Mouse (Mus musculus) stomach, postnatal 0 days (tissue): Measurements from ENCODE around the gene Kif23. TPM values are rescaled to one million over a fixed set of nuclear protein-coding genes. Genes with fewer than 3 reads are reported as not detected.

Experiments used
- ATAC-seq: fragments of 200-750 bp; cut with Nextera tagmentation; 2 replicates; pipeline ENCODE4 v1.8.0; 2017; ENCODE audit not compliant: low FRiP score, low TSS enrichment
- DNase-seq: peaks from one replicate; pipeline ENCODE4 v3.0.0-alpha.2; 2016; ENCODE audit warnings: low spot score
- H3K27ac ChIP-seq: fragments of 300-500 bp; sonication (generic); replicated peaks from 2 replicates; pipeline ENCODE4 v1.5.1; 2014; ENCODE audit warnings: mild to moderate bottlenecking, control low read depth
- H3K27me3 ChIP-seq: fragments of 300-500 bp; sonication (generic); 2 replicates; pipeline ENCODE4 v1.6.1; 2014; ENCODE audit warnings: low read length; ENCODE audit not compliant: control insufficient read depth, insufficient read depth
- H3K36me3 ChIP-seq: fragments of 300-500 bp; sonication (generic); 2 replicates; pipeline ENCODE4 v1.6.1; 2014; ENCODE audit warnings: low read length, mixed read lengths; ENCODE audit not compliant: control insufficient read depth, insufficient read depth
- H3K4me1 ChIP-seq: fragments of 300-500 bp; sonication (generic); replicated peaks from 2 replicates; pipeline ENCODE4 v1.6.1; 2014; ENCODE audit warnings: antibody characterized with exemption; ENCODE audit not compliant: control insufficient read depth, insufficient read depth
- H3K4me2 ChIP-seq: fragments of 300-500 bp; sonication (generic); replicated peaks from 2 replicates; pipeline ENCODE4 v1.6.1; 2014; ENCODE audit warnings: low read depth, mild to moderate bottlenecking, control low read depth, moderate library complexity
- H3K4me3 ChIP-seq: fragments of 300-500 bp; sonication (generic); 2 replicates; pipeline ENCODE4 v1.5.1; 2014; ENCODE audit warnings: low read depth, low read length, control low read depth
- H3K9ac ChIP-seq: fragments of 300-500 bp; sonication (generic); 2 replicates; pipeline ENCODE4 v1.6.1; 2014; ENCODE audit warnings: mild to moderate bottlenecking, low read length, control low read depth, mixed read lengths
- H3K9me3 ChIP-seq: fragments of 300-500 bp; sonication (generic); 2 replicates; pipeline ENCODE4 v1.6.1; 2016; ENCODE audit warnings: low read length; ENCODE audit not compliant: control insufficient read depth
- CTCF ChIP-seq: IDR thresholded peaks from 2 replicates; pipeline ENCODE4 v1.5.1; 2016; ENCODE audit warnings: antibody characterized with exemption, low read depth, mild to moderate bottlenecking, moderate library complexity
- EP300 ChIP-seq: optimal IDR thresholded peaks from 2 replicates; pipeline ENCODE3; 2016; ENCODE audit warnings: antibody characterized with exemption
- WGBS: fragments of 180-500 bp; shearing (Covaris S2); extraction: QIAGEN DNeasy Blood & Tissue Kit; methylation state at CpG from one replicate; pipeline ENCODE4 v1.1.7; 2014; 5-methylcytosine and 5-hydroxymethylcytosine counted together
- polyA plus RNA-seq: library from polyadenylated mRNA; unstranded; fragments of >200 nt; fragmentation: Nextera tagmentation; extraction: Ambion mirVana; gene quantifications from 2 replicates; pipeline ENCODE4 v1.2.1, GENCODE M21; 2015

Gene Kif23
- polyA plus RNA-seq, 1 experiment from 2014 or later = 25.1 TPM

DNA sequence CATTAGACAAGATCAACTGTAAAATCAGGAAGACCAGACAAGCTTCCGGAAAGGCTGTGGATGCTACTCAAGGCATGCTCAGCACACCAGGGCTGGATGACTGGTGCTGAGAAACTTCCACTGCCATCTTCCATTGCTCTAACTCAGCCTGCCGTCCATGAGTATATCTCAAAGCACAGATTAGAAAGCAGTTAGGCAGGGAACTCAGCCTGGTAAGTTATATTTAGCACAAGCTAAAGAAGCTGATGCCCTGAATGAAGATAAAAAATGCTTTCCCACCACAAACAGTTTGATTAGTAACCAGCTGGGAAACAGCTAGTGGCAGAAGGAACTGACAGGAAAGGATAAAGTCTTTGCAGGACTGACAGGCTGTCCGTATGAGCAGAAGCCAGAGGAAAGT is 5.5 kb downstream of the Kif23 start:
- WGBS = 71% methylated on average over 3 of the region's 3 CpGs
- H3K27ac ChIP-seq = no peak overlapping the region
- TF ChIP-seq CTCF = no peak
- no peak for TF ChIP-seq EP300
- no peaks in the 10 kb centered on the region for H3K4me1 ChIP-seq
- no peaks in the 10 kb centered on the region for H3K9me3 ChIP-seq
- H3K27me3 ChIP-seq = no peaks in the 10 kb centered on the region
- no peak overlapping the region for H3K9ac ChIP-seq
- H3K4me3 ChIP-seq = no peak overlapping the region
- H3K4me2 ChIP-seq = no peak overlapping the region
- H3K36me3 ChIP-seq = 0 out of 2 replicates have a peak, but pooled peaks cover 3% of the 10 kb centered on the region
- DNase-seq (no peak), ATAC-seq (no peak)

DNA sequence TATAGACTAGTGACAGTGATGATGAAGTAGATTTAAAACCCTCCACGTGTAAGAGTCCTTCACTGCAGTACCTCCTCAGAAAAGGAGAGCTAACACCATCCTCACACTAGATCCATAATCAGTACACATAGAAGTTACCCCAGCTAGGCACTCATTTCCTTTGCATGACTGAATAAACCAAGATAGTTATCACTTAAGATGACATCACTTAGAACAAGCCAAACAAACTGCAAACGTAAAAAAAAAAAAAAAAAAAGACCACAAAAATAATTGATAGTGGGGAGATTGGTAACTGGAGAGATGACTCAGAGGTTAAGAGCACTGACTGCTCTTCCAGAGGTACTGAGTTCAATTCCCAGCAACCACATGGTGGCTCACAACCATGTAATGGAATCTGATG is 13.2 kb downstream of the Kif23 start:
- Histone ChIP-seq H3K27me3 (no peaks in the 10 kb centered on the region), H3K9me3 (no peaks in the 10 kb centered on the region), H3K4me2 (no peak overlapping the region), H3K4me1 (no peaks in the 10 kb centered on the region), H3K27ac (no peak overlapping the region), H3K4me3 (no peak overlapping the region), H3K9ac (no peak overlapping the region), H3K36me3 (peaks cover 2% of the 10 kb centered on the region; the same call in 1 of the 2 replicates)
- ATAC-seq (no peak), DNase-seq (no peak)
- TF ChIP-seq EP300 (no peak), CTCF (no peak)
- WGBS = 49% methylated on average over 2 of the region's 2 CpGs

DNA sequence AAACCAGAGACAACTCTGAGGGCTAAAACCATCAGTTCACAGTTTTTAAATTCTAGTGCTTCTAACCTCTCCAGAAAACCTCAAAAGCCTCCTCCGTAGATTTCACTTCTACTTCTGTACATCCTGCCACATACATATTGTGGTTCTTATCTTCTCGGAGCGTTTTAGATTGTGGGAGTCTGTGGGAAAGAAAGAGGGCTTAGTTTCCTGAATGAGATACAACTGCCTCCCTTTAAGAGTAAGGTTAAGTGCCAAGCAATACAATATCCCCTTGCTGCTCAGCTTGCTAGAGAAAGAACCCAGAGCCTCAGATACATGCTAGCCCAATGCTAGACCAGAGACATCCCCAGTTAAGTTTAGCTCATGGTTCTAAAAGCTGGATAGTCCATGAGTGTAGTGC is 14.6 kb downstream of the Kif23 start:
- DNase-seq (no peak), ATAC-seq (no peak)
- Histone ChIP-seq H3K9me3 (no peaks in the 10 kb centered on the region), H3K27me3 (no peaks in the 10 kb centered on the region), H3K4me2 (no peak overlapping the region), H3K36me3 (peaks cover 2% of the 10 kb centered on the region), H3K4me3 (no peak overlapping the region), H3K4me1 (no peaks in the 10 kb centered on the region), H3K9ac (no peak overlapping the region), H3K27ac (no peak overlapping the region)
- TF ChIP-seq CTCF (no peak), EP300 (no peak)
- 87% methylated on average over 3 of the region's 3 CpGs for WGBS

DNA sequence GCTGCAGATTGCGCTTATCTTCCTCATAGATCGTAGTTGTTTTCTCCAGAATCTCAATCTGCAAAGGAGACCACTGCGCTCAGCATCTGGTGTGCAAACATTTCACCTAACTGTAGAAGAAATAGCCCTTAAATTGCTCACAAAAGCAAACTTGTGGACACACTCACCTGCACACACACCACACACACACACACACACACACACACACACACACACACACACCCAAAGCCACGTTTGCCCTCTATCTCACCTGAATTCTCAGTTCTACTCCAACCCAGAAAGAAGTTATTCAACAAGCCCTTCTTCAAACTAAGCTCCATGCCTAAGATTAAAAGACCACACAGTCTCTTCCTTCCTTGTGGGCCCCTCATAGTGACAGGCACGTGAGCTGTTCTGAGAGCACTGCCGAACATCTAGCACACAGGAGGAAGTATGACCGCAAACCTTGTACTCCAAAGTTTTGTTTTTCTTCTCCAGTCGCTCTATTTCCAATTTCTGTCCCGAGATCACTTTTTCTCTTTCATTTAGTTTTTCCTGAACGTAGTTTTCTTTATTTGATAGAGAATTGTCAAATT is 21.4 kb downstream of the Kif23 start:
- TF ChIP-seq CTCF (no peak), EP300 (no peak)
- no peak for DNase-seq
- ATAC-seq = no peak
- H3K4me2 ChIP-seq = no peak overlapping the region
- peaks cover 9% of the 10 kb centered on the region for H3K36me3 ChIP-seq
- no peaks in the 10 kb centered on the region for H3K27me3 ChIP-seq
- H3K9ac ChIP-seq = no peak overlapping the region
- no peak overlapping the region for H3K4me3 ChIP-seq
- no peaks in the 10 kb centered on the region for H3K4me1 ChIP-seq
- H3K27ac ChIP-seq = no peak overlapping the region
- 86% methylated on average over 10 of the region's 10 CpGs for WGBS
- H3K9me3 ChIP-seq = no peaks in the 10 kb centered on the region

DNA sequence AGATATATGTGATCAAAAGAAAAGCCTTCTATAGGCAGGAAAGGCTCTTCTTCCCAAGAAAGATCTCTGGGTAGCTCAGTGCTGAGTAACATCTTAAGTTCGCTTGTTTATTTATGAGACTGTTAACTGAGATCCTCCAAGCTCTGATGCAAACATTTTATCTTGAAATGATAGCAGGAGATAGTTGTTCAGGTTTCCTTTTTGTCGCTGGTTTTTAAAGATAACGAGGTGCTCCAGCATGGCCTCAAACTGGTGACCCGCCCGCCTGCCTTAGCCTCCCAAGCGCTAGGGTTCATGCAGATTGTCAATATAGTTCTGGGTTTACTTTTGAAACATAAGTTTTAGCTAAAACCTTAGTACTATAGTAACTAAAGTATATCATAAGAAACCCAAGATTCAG is 26.2 kb downstream of the Kif23 start:
- peaks cover 11% of the 10 kb centered on the region for H3K36me3 ChIP-seq
- H3K4me2 ChIP-seq = no peak overlapping the region
- H3K27me3 ChIP-seq = no peaks in the 10 kb centered on the region
- H3K9ac ChIP-seq = no peak overlapping the region
- DNase-seq = no peak
- H3K27ac ChIP-seq = no peak overlapping the region
- WGBS = 83% methylated on average over 6 of the region's 6 CpGs
- H3K4me1 ChIP-seq = no peaks in the 10 kb centered on the region
- no peaks in the 10 kb centered on the region for H3K9me3 ChIP-seq
- no peak overlapping the region for H3K4me3 ChIP-seq
- ATAC-seq = no peak
- TF ChIP-seq CTCF = no peak
- no peak for TF ChIP-seq EP300

DNA sequence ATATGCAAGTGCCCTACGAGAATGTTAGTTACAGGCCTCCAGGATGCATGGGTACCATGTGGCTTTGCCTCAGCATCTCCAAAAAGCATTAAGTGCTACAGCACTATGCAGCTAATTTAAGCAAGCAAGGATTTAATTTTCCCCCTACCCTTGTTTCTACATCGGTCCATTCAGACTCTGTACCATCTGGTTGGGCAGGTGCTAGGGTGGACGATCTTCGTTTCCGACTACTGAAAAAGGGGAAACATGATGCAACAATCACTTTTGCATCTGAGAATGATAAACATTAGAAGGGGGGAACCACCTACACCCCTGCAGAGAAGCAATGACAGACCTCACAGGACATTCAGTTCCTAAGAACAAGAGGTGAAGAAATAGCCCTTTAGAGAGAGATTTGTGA is 27.1 kb downstream of the Kif23 start:
- no peak for ATAC-seq
- no peak overlapping the region for H3K4me2 ChIP-seq
- no peak for TF ChIP-seq EP300
- TF ChIP-seq CTCF = no peak
- no peak overlapping the region for H3K27ac ChIP-seq
- WGBS = 98% methylated on average over 5 of the region's 5 CpGs
- no peak overlapping the region for H3K9ac ChIP-seq
- H3K4me3 ChIP-seq = no peak overlapping the region
- no peaks in the 10 kb centered on the region for H3K27me3 ChIP-seq
- H3K9me3 ChIP-seq = no peaks in the 10 kb centered on the region
- DNase-seq = no peak
- H3K4me1 ChIP-seq = no peaks in the 10 kb centered on the region
- H3K36me3 ChIP-seq = peaks cover 8% of the 10 kb centered on the region
